Mouse (Mus musculus): ENCODE results near the gene Tspan1. TPM values are rescaled to one million over a fixed set of nuclear protein-coding genes. Genes with fewer than 3 reads are reported as not detected.

The Tspan1 gene
- total and polyA plus RNA-seq, 3 experiments = 0.03 to 0.08 TPM; not detected in 1

DNA sequence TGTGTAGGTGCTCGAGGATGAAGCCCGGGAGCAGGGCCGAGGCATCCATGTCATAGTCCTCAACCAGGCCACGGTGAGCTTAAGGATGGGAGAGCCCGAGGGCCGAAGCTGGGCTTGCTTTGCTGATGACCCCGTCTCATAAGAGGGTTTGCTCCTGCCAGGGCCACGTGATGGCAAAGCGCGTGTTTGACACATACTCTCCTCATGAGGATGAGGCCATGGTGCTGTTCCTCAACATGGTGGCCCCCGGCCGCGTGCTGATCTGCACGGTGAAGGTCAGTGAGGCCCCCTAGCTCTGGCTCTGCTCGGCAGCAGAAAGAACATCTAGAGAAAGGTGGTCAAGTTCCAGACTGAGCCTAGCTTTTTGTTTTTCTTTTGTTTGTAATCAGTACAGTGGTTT lies 14.7 kb downstream of the Tspan1 start:
- no peaks in the 10 kb centered on the region for H3K9me3 ChIP-seq (replicated peaks; ENCODE audit: insufficient read depth, low read length)
- H3K27ac ChIP-seq (ENCODE audit: control insufficient read depth, low read depth, low read length) = no peak overlapping the region
- no peaks in the 10 kb centered on the region for H3K27me3 ChIP-seq (ENCODE audit: control insufficient read depth in 1 of 2, insufficient read depth in 2 of 2, low read length in 2 of 2)
- DNase-seq (ENCODE audit: low read depth, low spot score) = no peak
- no peak overlapping the region for H3K9ac ChIP-seq (ENCODE audit: control insufficient read depth, low read depth, low read length, poor library complexity, severe bottlenecking)
- H3K4me3 ChIP-seq (ENCODE audit: control insufficient read depth in 1 of 2, insufficient read depth in 1 of 2, low read depth in 2 of 2, low read length in 2 of 2) = no peak overlapping the region
- H3K4me1 ChIP-seq (ENCODE audit: control insufficient read depth in 1 of 2, insufficient read depth in 2 of 2, low read length in 2 of 2) = peaks cover 0 to 10% of the 10 kb centered on the region in 2 experiments; a peak in 2 of 4 replicates
- peaks cover 14% of the 10 kb centered on the region for H3K79me2 ChIP-seq (ENCODE audit: control insufficient read depth, insufficient read depth, low read length, poor library complexity)
- TF ChIP-seq TBP (IDR thresholded peaks at IDR 0.05; ENCODE audit: low read depth, low read length) (no peak), MYC (IDR thresholded peaks at IDR 0.05; ENCODE audit: low read depth, low read length) (no peak), ZKSCAN1 (IDR thresholded peaks at IDR 0.05; ENCODE audit: low read depth, low read length) (no peak), ZC3H11A (IDR thresholded peaks at IDR 0.05; ENCODE audit: low read depth, low read length) (no peak), CTCF (IDR thresholded peaks at IDR 0.05 in 2 of 3, conservative IDR thresholded peaks at IDR 0.05 in 1 of 3; ENCODE audit: control insufficient read depth in 1 of 3, insufficient read depth in 1 of 3, low read depth in 2 of 3, low read length in 3 of 3, poor library complexity in 1 of 3, severe bottlenecking in 1 of 3) (no peak), ELF1 (IDR thresholded peaks at IDR 0.05; ENCODE audit: low read depth, low read length) (no peak), MYB (IDR thresholded peaks at IDR 0.05; ENCODE audit: low read depth, low read length) (no peak), MAX (IDR thresholded peaks at IDR 0.05; ENCODE audit: low read length) (no peak), TAL1 (IDR thresholded peaks at IDR 0.05; ENCODE audit: low read length) (no peak)
- H3K36me3 ChIP-seq (ENCODE audit: control insufficient read depth in 1 of 2, insufficient read depth in 2 of 2, low read length in 2 of 2) = peaks cover 4 to 10% of the 10 kb centered on the region in 2 experiments

DNA sequence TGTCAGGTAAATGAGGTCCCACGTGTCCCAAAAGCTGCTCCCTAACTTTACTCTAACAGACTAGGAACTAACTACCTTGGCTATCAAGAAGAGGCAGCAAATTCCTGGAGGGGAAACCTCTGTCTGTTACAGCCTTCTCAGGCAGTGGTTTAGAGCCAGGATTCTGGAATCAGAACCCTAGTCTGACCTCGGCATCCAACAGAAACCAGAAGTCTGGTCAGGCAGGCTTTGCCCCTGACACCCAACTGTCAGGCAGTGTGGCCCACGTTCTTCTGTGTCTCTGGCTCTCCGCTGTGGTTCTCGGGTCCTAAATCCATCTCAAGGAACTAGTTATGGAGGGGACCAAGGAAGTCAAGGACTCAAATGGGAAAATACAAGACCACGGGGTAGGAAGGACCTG lies 16.2 kb downstream of the Tspan1 start, which contains the start of gene Lurap1:
TSS of gene Lurap1 (minus strand) at position 101 of the 400 bp plus-strand sequence.
- H3K79me2 ChIP-seq (ENCODE audit: control insufficient read depth, insufficient read depth, low read length, poor library complexity) = peaks cover 14% of the 10 kb centered on the region
- H3K36me3 ChIP-seq (ENCODE audit: control insufficient read depth in 1 of 2, insufficient read depth in 2 of 2, low read length in 2 of 2) = peaks cover 4 to 5% of the 10 kb centered on the region in 2 experiments
- peak within 1 kb of the TSS; percentile 67 for H3K27ac ChIP-seq (ENCODE audit: control insufficient read depth, low read depth, low read length)
- TF ChIP-seq JUND (IDR thresholded peaks at IDR 0.05; ENCODE audit: low read depth, low read length) (no peak), HCFC1 (IDR thresholded peaks at IDR 0.05; ENCODE audit: low read depth, low read length) (no peak), ZNF384 (IDR thresholded peaks at IDR 0.05; ENCODE audit: low read depth, low read length) (no peak), ETS1 (IDR thresholded peaks at IDR 0.05; ENCODE audit: low read depth, low read length) (no peak), SIN3A (IDR thresholded peaks at IDR 0.05; ENCODE audit: low read length) (no peak), KAT2A (conservative IDR thresholded peaks at IDR 0.05; ENCODE audit: low read depth, low read length) (no peak), GATA1 (IDR thresholded peaks at IDR 0.05; ENCODE audit: low read depth, low read length) (no peak), UBTF (IDR thresholded peaks at IDR 0.05; ENCODE audit: borderline replicate concordance, insufficient read depth, low read depth, low read length) (no peak), MAFK (IDR thresholded peaks at IDR 0.05; ENCODE audit: borderline replicate concordance, low read depth, low read length) (no peak), MAZ (IDR thresholded peaks at IDR 0.05; ENCODE audit: low read depth, low read length) (no peak)
- H3K27me3 ChIP-seq (ENCODE audit: control insufficient read depth in 1 of 2, insufficient read depth in 2 of 2, low read length in 2 of 2) = no peaks in the 10 kb centered on the region
- H3K9me3 ChIP-seq (replicated peaks; ENCODE audit: insufficient read depth, low read length) = no peaks in the 10 kb centered on the region
- DNase-seq (ENCODE audit: low read depth, low spot score) = no peak
- peaks cover 0 to 10% of the 10 kb centered on the region in 2 experiments; a peak in 2 of 4 replicates for H3K4me1 ChIP-seq (ENCODE audit: control insufficient read depth in 1 of 2, insufficient read depth in 2 of 2, low read length in 2 of 2)
- peak within 1 kb of the TSS; percentile 94 for H3K9ac ChIP-seq (ENCODE audit: control insufficient read depth, low read depth, low read length, poor library complexity, severe bottlenecking)
- peak within 1 kb of the TSS; percentile 90 to 98 for H3K4me3 ChIP-seq (ENCODE audit: control insufficient read depth in 1 of 2, insufficient read depth in 1 of 2, low read depth in 2 of 2, low read length in 2 of 2)

All from MEL (cell line).